Mouse (Mus musculus) megakaryocyte, embryonic 14.5 days (primary cell): ENCODE measurements around the gene Zfp106.

Source experiments
- FLI1 ChIP-seq: IDR thresholded peaks from 2 replicates; pipeline ENCODE4 v1.6.1; 2012; ENCODE audit warnings: low read length, inconsistent platforms, mixed read lengths
- GATA1 ChIP-seq: IDR thresholded peaks from 3 replicates; pipeline ENCODE4 v1.6.1; 2012; ENCODE audit warnings: mixed read lengths, low read length, inconsistent platforms, borderline replicate concordance

- TF ChIP-seq GATA1, result no peak
- no peak for TF ChIP-seq FLI1
Observed at GRCm38 (mm10) chr2:120561524-120561923, 2.1 kb downstream of the Zfp106 start.
